Mouse (Mus musculus) left cerebral cortex, adult 11 months (tissue): Measurements from ENCODE around the gene Olfr544.
"Not testable (repeated sequence)": the region's sequence is repeated elsewhere in the genome, so short reads cannot be mapped to it uniquely, and the experiment has no call there.

Experiments
- DNase-seq: peaks from one replicate; pipeline ENCODE4 v3.0.0; 2022; ENCODE audit warnings: low spot score

Gene Olfr544

GRCm38 (mm10) chr7:102488161-102488560 is at the start of gene Olfr544:
TSS of gene Olfr544 (minus strand) at chr7:102488313.
- no peak for DNase-seq

DNA sequence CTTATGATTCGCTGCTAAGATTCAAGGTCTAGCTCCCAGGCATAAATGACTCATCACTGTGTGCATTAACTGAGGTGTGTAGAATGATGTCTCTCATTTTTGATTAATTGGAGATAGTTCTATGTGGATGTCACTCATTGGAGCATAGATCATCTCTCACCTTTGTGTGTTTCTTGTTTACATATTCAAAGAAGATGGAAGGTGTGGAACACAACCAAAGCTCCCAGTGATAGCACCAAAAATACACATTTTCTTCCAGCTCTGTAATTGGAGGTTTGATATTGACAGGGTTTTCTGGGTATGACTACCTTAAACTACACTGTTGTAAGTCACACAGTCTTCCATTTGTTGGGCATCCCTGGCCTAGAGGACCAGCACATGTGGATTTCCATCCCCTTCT is 46.3 kb upstream of the Olfr544 start, which contains the start of gene Olfr547:
Olfr547 (plus strand) TSS at position 301 of the 400 bp plus-strand sequence.
- no peak for DNase-seq

DNA sequence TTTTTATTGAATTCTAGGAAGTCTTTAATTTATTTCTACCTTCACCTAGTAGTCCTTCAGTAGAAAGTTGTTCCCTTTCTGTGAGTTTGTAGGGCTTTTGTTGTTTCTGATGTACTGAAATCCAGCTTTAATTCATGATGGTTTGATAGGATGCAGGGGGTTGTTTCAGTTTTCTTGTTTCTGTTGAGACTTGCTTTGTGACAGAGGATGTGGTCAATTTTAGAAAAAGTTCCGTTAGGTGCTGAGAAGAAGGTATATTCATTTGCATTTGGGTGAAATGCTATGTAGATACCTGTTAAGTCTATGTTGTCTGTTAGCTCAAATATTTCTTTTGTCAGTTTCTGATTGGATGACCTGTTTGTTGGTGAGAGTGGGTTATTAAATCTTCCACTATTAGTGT is 40.9 kb upstream of the Olfr544 start:
- DNase-seq, result no peak

GRCm38 (mm10) chr7:102517051-102517335 is 28.9 kb upstream of the Olfr544 start:
- DNase-seq, result no peak

GRCm38 (mm10) chr7:102516261-102517050 is 28.3 kb upstream of the Olfr544 start:
- no peak for DNase-seq

- DNase-seq, result no peak
These were observed 26.0 kb upstream of the Olfr544 start for GRCm38 (mm10) chr7:102514144-102514543.

- peak; percentile 73 for DNase-seq
These were observed 24.8 kb upstream of the Olfr544 start for GRCm38 (mm10) chr7:102512814-102513435.

DNA sequence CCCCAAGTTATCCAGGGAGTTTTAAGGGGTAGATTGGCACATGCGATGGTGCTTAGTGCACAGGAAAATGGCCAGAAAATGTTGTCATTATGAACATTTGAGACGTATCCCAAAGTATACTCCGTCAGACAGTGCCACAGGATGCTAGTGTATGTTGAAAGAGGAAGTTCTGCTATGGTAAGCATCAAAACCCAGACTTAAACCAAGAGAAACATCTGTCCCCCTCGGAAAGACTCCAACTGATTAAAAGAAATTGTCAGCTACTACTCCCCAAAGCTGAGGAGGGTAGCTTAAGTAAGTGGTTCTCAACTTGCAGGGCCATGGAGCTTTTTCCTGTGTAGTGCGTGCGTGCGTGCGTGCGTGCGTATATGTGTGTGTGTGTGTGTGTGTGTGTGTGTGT is 23.8 kb upstream of the Olfr544 start:
- DNase-seq, result no peak

- no peak for DNase-seq
These were observed 21.6 kb upstream of the Olfr544 start for GRCm38 (mm10) chr7:102509726-102510125.

DNA sequence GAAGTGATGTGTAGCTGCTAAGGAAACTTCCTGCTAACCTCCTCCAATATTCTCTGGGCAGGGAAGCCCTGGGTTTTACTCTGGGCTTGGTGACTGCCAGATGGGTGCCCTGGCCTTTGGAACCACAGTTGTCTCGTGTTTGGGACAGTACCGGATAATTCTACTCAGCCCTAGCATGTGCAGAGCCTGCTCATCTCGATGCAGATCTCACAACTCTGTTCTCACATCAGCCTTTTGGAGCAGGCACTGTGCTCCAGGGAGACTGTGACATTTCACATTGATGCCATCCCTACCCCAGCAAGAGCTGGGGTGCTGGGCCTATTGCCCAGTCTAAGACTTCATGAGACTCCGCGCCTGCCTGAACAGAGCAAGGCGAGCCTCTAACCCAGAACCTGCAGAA is 20.6 kb upstream of the Olfr544 start:
- DNase-seq, result no peak

DNA sequence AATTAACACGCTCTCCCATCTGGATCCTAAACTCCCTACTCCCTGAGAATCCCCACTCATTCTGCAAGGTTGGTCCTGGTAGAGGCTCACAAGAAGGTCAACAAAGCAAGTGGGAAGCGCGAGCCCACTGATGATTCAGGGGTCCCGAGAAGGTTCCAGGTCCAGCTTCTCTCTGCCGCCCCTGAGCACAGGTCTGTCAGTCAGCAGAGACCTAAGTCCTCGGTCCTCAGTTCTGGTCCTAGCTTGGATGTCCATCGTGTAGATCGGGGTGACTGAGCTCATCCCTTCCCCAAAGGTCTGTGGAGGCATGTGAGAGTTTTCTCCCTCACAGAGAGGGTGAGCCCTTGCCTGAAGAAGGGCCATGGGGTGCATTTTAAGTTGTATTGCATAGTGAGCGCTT is 20.0 kb upstream of the Olfr544 start:
- no peak for DNase-seq

- peak; percentile 65 for DNase-seq
These were observed 18.7 kb upstream of the Olfr544 start for GRCm38 (mm10) chr7:102506848-102507247.

DNA sequence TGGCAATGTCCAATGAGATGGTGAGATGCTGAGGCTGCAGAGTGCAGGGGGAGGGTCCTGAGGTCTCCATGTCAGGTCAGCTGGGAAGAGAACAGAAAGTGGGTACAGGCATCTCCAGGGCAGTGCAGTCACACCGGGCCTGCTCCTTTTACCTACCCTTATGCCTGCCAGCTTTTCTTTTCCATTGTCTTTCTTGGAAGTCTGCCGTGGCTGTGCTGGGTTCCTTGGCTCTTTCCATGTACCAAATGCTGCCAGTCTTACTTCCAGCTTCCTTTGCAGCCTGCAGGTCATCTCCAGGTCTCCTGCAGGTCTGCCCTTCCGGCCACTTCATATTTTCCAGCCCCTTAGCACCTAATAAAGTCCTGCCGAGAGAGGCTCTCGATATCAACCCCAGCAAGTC is 13.9 kb upstream of the Olfr544 start:
- DNase-seq, result no peak

DNA sequence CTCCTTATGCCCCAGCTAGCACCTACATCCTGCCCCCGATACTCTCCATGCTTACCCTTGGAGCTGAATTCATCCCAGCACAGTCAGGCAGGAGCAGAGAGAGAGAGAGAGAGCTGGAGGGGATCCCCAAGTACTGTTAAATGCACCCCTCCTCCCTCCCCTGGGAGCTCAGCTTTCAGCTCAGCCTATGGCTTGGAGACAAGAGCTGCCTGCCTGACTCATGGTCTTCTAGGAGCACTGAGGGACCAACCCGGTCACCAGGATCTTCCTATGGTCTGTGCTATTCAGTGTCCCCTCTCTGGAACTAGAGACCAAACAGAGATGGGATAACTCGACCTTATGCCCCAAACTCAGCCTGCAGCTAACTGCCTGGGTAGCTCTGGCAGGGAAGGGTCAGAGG is 11.4 kb upstream of the Olfr544 start, which contains the start of gene Olfr545:
Olfr545 (minus strand) TSS at position 101 of the 400 bp plus-strand sequence.
- DNase-seq, result no peak

DNA sequence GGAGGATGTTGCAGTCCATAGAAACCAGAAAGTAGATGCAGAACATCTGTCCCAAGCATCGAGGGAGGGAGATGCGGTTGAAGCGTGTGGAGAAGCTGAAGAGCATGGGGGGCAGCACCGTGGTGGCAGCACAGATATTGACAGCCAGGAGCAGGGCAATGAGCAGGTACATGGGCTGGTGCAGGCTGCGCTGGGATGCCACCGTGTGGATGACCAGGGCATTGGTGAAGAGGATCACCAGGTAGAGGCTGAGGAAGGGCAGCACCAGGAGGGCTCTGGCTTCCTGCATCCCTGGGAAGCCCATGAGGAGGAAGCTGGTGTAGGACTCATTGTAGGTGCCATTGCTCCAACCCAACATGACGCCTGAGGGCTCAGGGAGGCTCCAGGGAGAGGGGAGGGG is 6.3 kb upstream of the Olfr544 start:
- DNase-seq, result not testable (repeated sequence)

- DNase-seq, result no peak
These were observed 2.0 kb downstream of the Olfr544 start for GRCm38 (mm10) chr7:102486105-102486504.

GRCm38 (mm10) chr7:102484766-102485165 is 3.3 kb downstream of the Olfr544 start:
- DNase-seq, result not testable (repeated sequence)

DNA sequence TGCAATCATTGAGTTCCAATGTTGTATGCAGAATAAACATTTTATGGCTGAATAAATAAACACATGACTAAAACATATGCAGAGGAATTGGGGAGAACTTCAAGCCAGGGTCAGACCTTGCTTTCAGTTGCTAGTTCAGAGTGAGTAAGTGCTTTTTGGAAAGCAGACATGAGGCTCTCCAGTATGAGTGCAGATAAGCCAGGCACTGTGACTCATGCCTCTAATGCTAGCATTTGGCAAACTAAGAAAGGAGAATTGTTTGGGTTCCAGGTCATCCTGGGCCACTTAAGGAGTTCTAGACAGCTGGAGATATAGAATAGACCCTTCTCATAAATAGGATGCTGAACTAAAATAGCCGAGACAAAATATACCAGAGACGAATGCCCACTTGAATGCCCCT is 4.4 kb downstream of the Olfr544 start:
- no peak for DNase-seq

DNA sequence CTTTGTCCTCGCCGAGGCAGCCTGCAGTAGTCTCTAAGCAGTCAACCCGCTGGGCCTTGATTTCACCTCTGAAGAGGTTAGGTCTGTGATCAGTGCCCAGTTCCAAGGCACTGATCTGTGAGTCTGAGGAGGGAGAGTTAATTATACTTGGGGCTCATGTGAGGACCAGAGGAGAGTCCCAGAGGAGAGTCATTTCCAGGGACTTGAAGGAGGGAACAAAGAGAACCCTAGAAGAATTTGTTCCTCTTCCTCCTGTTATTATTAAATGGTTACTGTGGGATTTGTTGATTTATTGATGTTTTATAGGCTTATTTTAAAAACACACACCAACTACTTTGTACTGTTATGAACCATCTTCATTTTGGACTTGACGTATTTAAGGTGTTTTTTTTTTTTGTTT is 6.5 kb downstream of the Olfr544 start, which contains the start of gene Olfr543:
Olfr543 (minus strand) TSS at position 101 of the 400 bp plus-strand sequence.
- DNase-seq, result no peak

DNA sequence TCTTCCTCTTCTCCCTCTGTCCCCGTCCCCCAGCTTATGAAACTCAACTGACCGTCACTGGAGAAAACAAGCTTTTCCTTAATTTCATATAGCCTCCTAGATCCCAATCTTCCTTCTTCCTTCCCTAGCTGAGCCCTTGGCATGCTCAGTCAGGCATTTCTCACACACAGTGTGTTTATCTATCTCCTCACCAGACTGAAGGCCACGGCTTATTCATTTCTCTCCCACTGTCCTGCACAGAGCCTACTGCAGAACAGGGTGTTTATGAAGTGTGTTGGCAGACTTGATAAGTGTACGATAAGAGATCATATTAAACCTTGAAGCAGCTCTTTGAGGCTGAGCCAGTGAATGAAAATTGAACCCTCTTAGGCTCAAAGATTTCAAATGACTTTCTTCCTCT is 7.3 kb downstream of the Olfr544 start:
- no peak for DNase-seq

DNA sequence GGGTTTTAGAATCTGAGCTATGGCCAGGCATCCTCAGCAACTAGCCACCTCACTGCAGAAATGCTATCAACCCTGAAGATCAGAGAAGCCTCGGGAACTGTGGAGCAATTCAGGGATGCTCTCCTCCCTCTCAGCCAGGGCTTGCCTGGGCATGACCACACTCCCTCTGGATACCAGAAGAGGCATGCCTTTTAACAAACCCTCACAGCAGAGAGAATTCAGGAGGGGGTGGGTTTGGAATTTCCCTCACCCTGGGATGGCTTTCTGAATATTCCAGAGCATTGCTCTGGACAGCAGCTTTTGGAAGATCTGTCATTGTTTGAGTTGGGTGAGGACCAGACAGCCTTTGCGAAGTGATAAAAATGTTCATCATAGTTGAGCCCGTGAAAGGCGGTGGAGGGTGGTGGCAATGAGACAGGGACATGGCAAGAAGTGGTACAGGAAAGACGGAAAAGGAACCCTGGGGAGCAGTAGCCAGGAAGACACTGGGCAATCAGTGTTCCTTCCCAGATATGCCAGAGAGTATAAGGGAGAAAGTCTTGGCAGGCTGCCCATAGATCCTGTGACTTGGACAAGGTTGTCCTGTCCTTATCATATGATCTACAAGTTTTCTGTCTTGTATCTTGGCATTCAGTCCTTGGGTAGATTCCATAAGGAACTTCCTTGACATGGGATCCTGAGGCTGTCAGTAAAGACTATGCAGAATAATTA is 8.6 kb downstream of the Olfr544 start:
- DNase-seq, result no peak

DNA sequence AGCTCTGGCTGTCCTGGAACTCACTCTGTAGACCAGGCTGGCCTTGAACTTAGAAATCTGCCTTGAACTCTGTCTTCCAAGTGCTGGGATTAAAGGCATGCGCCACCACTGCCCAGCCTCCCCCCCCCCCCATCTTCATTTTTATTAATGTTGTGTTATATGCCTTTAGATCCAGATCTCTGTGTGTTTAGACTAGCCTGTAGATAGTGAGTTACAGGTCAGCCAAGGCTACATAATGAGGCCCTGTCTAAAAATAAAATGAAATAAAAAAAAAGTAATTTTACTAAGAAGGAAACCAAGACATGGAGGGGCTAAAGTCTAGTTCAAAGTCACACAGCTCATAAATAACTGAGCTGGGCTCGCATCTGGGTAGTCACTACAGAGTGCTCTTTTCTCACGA is 9.2 kb downstream of the Olfr544 start:
- DNase-seq, result no peak

DNA sequence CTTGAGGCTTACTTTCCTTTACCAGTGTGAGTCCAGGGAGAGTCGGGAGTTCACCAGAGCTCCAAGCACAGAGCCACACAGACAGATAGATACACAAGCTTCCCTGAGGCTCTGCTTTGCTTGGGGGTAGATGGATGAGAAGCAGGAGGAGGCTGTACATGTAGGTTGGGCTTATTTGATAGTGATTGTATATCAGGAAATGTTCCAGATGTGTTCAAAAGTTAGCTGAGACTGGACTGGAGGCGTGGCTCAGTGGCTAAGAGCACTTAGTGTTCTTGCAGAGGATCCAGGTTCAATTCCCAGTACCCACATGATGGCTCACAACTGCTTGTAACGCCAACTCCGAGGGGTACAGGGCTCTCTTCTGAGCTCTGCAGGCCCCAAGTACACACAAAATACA is 9.7 kb downstream of the Olfr544 start:
- no peak for DNase-seq
